Mouse (Mus musculus): ENCODE data around the gene Fbxl17. TPM values are rescaled to one million over a fixed set of nuclear protein-coding genes. Genes with fewer than 3 reads are reported as not detected.

Gene Fbxl17
- polyA plus RNA-seq, 1 experiment from 2014 or later: 3.0 TPM

GRCm38 (mm10) chr17:63079087-63079486 is 420.7 kb downstream of the Fbxl17 start:
- DNase-seq (ENCODE audit: low spot score) (no peak), ATAC-seq (replicated peaks; ENCODE audit: low FRiP score) (no peak)
- H3K4me3 ChIP-seq (ENCODE audit: low read depth, low read length): no peak overlapping the region
- H3K27me3 ChIP-seq (replicated peaks; ENCODE audit: control insufficient read depth, insufficient read depth, low read length): no peaks in the 10 kb centered on the region
- H3K9me3 ChIP-seq (ENCODE audit: control insufficient read depth, low read length): no peaks in the 10 kb centered on the region
- H3K4me1 ChIP-seq (replicated peaks; ENCODE audit: control insufficient read depth, insufficient read depth, low read length): no peaks in the 10 kb centered on the region
- 85% methylated on average over 5 of the region's 5 CpGs for WGBS
- no peak overlapping the region for H3K9ac ChIP-seq (ENCODE audit: low read depth, low read length)
- no peaks in the 10 kb centered on the region for H3K36me3 ChIP-seq (ENCODE audit: control insufficient read depth, insufficient read depth, low read length)
- no peak overlapping the region for H3K27ac ChIP-seq (ENCODE audit: low read depth, low read length)
- no peak overlapping the region for H3K4me2 ChIP-seq

- DNase-seq (ENCODE audit: low spot score): no peak
- no peak overlapping the region for H3K4me3 ChIP-seq (ENCODE audit: low read depth, low read length)
- H3K36me3 ChIP-seq (ENCODE audit: control insufficient read depth, insufficient read depth, low read length): no peaks in the 10 kb centered on the region
- H3K9ac ChIP-seq (ENCODE audit: low read depth, low read length): no peak overlapping the region
- no peaks in the 10 kb centered on the region for H3K4me1 ChIP-seq (replicated peaks; ENCODE audit: control insufficient read depth, insufficient read depth, low read length)
- no peak overlapping the region for H3K4me2 ChIP-seq
- ATAC-seq (replicated peaks; ENCODE audit: low FRiP score): no peak
- H3K27me3 ChIP-seq (replicated peaks; ENCODE audit: control insufficient read depth, insufficient read depth, low read length): no peaks in the 10 kb centered on the region
- WGBS: 62% methylated on average over 5 of the region's 5 CpGs
- no peak overlapping the region for H3K27ac ChIP-seq (ENCODE audit: low read depth, low read length)
- no peaks in the 10 kb centered on the region for H3K9me3 ChIP-seq (ENCODE audit: control insufficient read depth, low read length)
Measured at GRCm38 (mm10) chr17:63077509-63077908, 422.3 kb downstream of the Fbxl17 start.

- Histone ChIP-seq H3K27me3 (replicated peaks; ENCODE audit: control insufficient read depth, insufficient read depth, low read length) (no peaks in the 10 kb centered on the region), H3K9ac (ENCODE audit: low read depth, low read length) (no peak overlapping the region), H3K4me3 (ENCODE audit: low read depth, low read length) (no peak overlapping the region), H3K4me1 (replicated peaks; ENCODE audit: control insufficient read depth, insufficient read depth, low read length) (no peaks in the 10 kb centered on the region), H3K4me2 (no peak overlapping the region), H3K36me3 (ENCODE audit: control insufficient read depth, insufficient read depth, low read length) (no peaks in the 10 kb centered on the region), H3K9me3 (ENCODE audit: control insufficient read depth, low read length) (no peaks in the 10 kb centered on the region), H3K27ac (ENCODE audit: low read depth, low read length) (no peak overlapping the region)
- ATAC-seq (replicated peaks; ENCODE audit: low FRiP score): no peak
- WGBS: 56% methylated on average over 8 of the region's 8 CpGs
- no peak for DNase-seq (ENCODE audit: low spot score)
Measured at GRCm38 (mm10) chr17:63076661-63077060, 423.2 kb downstream of the Fbxl17 start.

GRCm38 (mm10) chr17:63076037-63076426 is 423.8 kb downstream of the Fbxl17 start:
- Histone ChIP-seq H3K4me2 (no peak overlapping the region), H3K9ac (ENCODE audit: low read depth, low read length) (no peak overlapping the region), H3K27me3 (replicated peaks; ENCODE audit: control insufficient read depth, insufficient read depth, low read length) (no peaks in the 10 kb centered on the region), H3K4me3 (ENCODE audit: low read depth, low read length) (no peak overlapping the region), H3K4me1 (replicated peaks; ENCODE audit: control insufficient read depth, insufficient read depth, low read length) (no peaks in the 10 kb centered on the region), H3K9me3 (ENCODE audit: control insufficient read depth, low read length) (no peaks in the 10 kb centered on the region), H3K36me3 (ENCODE audit: control insufficient read depth, insufficient read depth, low read length) (no peaks in the 10 kb centered on the region), H3K27ac (ENCODE audit: low read depth, low read length) (no peak overlapping the region)
- DNase-seq (ENCODE audit: low spot score) (no peak), ATAC-seq (replicated peaks; ENCODE audit: low FRiP score) (no peak)
- WGBS: 74% methylated on average over 8 of the region's 8 CpGs

- DNase-seq (ENCODE audit: low spot score): no peak
- H3K9me3 ChIP-seq (ENCODE audit: control insufficient read depth, low read length): no peaks in the 10 kb centered on the region
- no peak overlapping the region for H3K9ac ChIP-seq (ENCODE audit: low read depth, low read length)
- no peaks in the 10 kb centered on the region for H3K27me3 ChIP-seq (replicated peaks; ENCODE audit: control insufficient read depth, insufficient read depth, low read length)
- no peaks in the 10 kb centered on the region for H3K36me3 ChIP-seq (ENCODE audit: control insufficient read depth, insufficient read depth, low read length)
- H3K4me3 ChIP-seq (ENCODE audit: low read depth, low read length): no peak overlapping the region
- no peaks in the 10 kb centered on the region for H3K4me1 ChIP-seq (replicated peaks; ENCODE audit: control insufficient read depth, insufficient read depth, low read length)
- 90% methylated on average over 14 of the region's 14 CpGs for WGBS
- H3K4me2 ChIP-seq: no peak overlapping the region
- no peak for ATAC-seq (replicated peaks; ENCODE audit: low FRiP score)
- no peak overlapping the region for H3K27ac ChIP-seq (ENCODE audit: low read depth, low read length)
Measured at GRCm38 (mm10) chr17:63075091-63076036, 424.5 kb downstream of the Fbxl17 start.

- no peaks in the 10 kb centered on the region for H3K4me1 ChIP-seq (replicated peaks; ENCODE audit: control insufficient read depth, insufficient read depth, low read length)
- H3K9me3 ChIP-seq (ENCODE audit: control insufficient read depth, low read length): no peaks in the 10 kb centered on the region
- ATAC-seq (replicated peaks; ENCODE audit: low FRiP score) (no peak), DNase-seq (ENCODE audit: low spot score) (no peak)
- H3K36me3 ChIP-seq (ENCODE audit: control insufficient read depth, insufficient read depth, low read length): no peaks in the 10 kb centered on the region
- no peak overlapping the region for H3K4me2 ChIP-seq
- no peaks in the 10 kb centered on the region for H3K27me3 ChIP-seq (replicated peaks; ENCODE audit: control insufficient read depth, insufficient read depth, low read length)
- H3K4me3 ChIP-seq (ENCODE audit: low read depth, low read length): no peak overlapping the region
- no peak overlapping the region for H3K27ac ChIP-seq (ENCODE audit: low read depth, low read length)
- no peak overlapping the region for H3K9ac ChIP-seq (ENCODE audit: low read depth, low read length)
- WGBS: 82% methylated on average over 6 of the region's 6 CpGs
Measured at GRCm38 (mm10) chr17:63073342-63073741, 426.5 kb downstream of the Fbxl17 start.

- ATAC-seq (replicated peaks; ENCODE audit: low FRiP score) (no peak), DNase-seq (ENCODE audit: low spot score) (no peak)
- Histone ChIP-seq H3K27ac (ENCODE audit: low read depth, low read length) (no peak overlapping the region), H3K4me1 (replicated peaks; ENCODE audit: control insufficient read depth, insufficient read depth, low read length) (no peaks in the 10 kb centered on the region), H3K9ac (ENCODE audit: low read depth, low read length) (no peak overlapping the region), H3K4me3 (ENCODE audit: low read depth, low read length) (no peak overlapping the region), H3K4me2 (no peak overlapping the region), H3K36me3 (ENCODE audit: control insufficient read depth, insufficient read depth, low read length) (no peaks in the 10 kb centered on the region), H3K9me3 (ENCODE audit: control insufficient read depth, low read length) (no peaks in the 10 kb centered on the region), H3K27me3 (replicated peaks; ENCODE audit: control insufficient read depth, insufficient read depth, low read length) (no peaks in the 10 kb centered on the region)
- 85% methylated on average over 15 of the region's 15 CpGs for WGBS
Measured at GRCm38 (mm10) chr17:63071134-63071923, 428.5 kb downstream of the Fbxl17 start.

- ATAC-seq (replicated peaks; ENCODE audit: low FRiP score) (no peak), DNase-seq (ENCODE audit: low spot score) (no peak)
- H3K4me2 ChIP-seq: no peak overlapping the region
- no peak overlapping the region for H3K9ac ChIP-seq (ENCODE audit: low read depth, low read length)
- no peaks in the 10 kb centered on the region for H3K9me3 ChIP-seq (ENCODE audit: control insufficient read depth, low read length)
- H3K27ac ChIP-seq (ENCODE audit: low read depth, low read length): no peak overlapping the region
- H3K4me1 ChIP-seq (replicated peaks; ENCODE audit: control insufficient read depth, insufficient read depth, low read length): no peaks in the 10 kb centered on the region
- H3K4me3 ChIP-seq (ENCODE audit: low read depth, low read length): no peak overlapping the region
- 81% methylated on average over 5 of the region's 5 CpGs for WGBS
- no peaks in the 10 kb centered on the region for H3K36me3 ChIP-seq (ENCODE audit: control insufficient read depth, insufficient read depth, low read length)
- H3K27me3 ChIP-seq (replicated peaks; ENCODE audit: control insufficient read depth, insufficient read depth, low read length): no peaks in the 10 kb centered on the region
Measured at GRCm38 (mm10) chr17:63070161-63070761, 429.6 kb downstream of the Fbxl17 start.
